Mouse (Mus musculus) heart, postnatal 0 days (tissue): ENCODE measurements around the gene Phlpp2.

ENCODE experiments used
- CTCF ChIP-seq: IDR thresholded peaks from 2 replicates; pipeline ENCODE4 v1.5.1; 2016; ENCODE audit warnings: antibody characterized with exemption, control low read depth, low read depth
- EP300 ChIP-seq: IDR thresholded peaks from 2 replicates; pipeline ENCODE4 v1.6.1; 2016; ENCODE audit warnings: antibody characterized with exemption, low read depth

- peak; percentile 82 for TF ChIP-seq CTCF
- TF ChIP-seq EP300, result no peak
Observed at GRCm38 (mm10) chr8:109970323-109970722, 102.0 kb downstream of the Phlpp2 start.
